Mouse (Mus musculus) neural tube, embryonic 15.5 days (tissue): ENCODE measurements around the gene Setd7. TPM values are rescaled to one million over a fixed set of nuclear protein-coding genes. Genes with fewer than 3 reads are reported as not detected.
A peak's percentile ranks its signal among the peaks of the same experiment; 100 is the strongest.
"Not testable (repeated sequence)": the region's sequence is repeated elsewhere in the genome, so short reads cannot be mapped to it uniquely, and the experiment has no call there.

Source experiments
- ATAC-seq: fragments of 200-750 bp; cut with Nextera tagmentation; 2 replicates; pipeline ENCODE4 v1.8.0; 2017; ENCODE audit warnings: mild to moderate bottlenecking, moderate TSS enrichment, moderate library complexity; ENCODE audit not compliant: low FRiP score
- H3K27ac ChIP-seq: fragments of 300-500 bp; sonication (generic); replicated peaks from 2 replicates; pipeline ENCODE4 v1.5.1; 2015; ENCODE audit warnings: mild to moderate bottlenecking, inconsistent platforms
- H3K27me3 ChIP-seq: fragments of 300-500 bp; sonication (generic); replicated peaks from 2 replicates; pipeline ENCODE4 v1.6.1; 2015; ENCODE audit warnings: inconsistent platforms
- H3K36me3 ChIP-seq: fragments of 300-500 bp; sonication (generic); 2 replicates; pipeline ENCODE4 v1.6.1; 2015; ENCODE audit warnings: inconsistent platforms
- H3K4me1 ChIP-seq: fragments of 300-500 bp; sonication (generic); 2 replicates; pipeline ENCODE4 v1.6.1; 2015; ENCODE audit warnings: inconsistent platforms
- H3K4me2 ChIP-seq: fragments of 300-500 bp; sonication (generic); 2 replicates; pipeline ENCODE4 v1.6.1; 2015; ENCODE audit warnings: inconsistent platforms, mild to moderate bottlenecking, moderate library complexity
- H3K4me3 ChIP-seq: fragments of 300-500 bp; sonication (generic); replicated peaks from 2 replicates; pipeline ENCODE4 v1.5.1; 2015; ENCODE audit warnings: mild to moderate bottlenecking, inconsistent platforms
- H3K9ac ChIP-seq: fragments of 300-500 bp; sonication (generic); replicated peaks from 2 replicates; pipeline ENCODE4 v1.6.1; 2015; ENCODE audit warnings: mild to moderate bottlenecking, inconsistent platforms
- H3K9me3 ChIP-seq: fragments of 300-500 bp; sonication (generic); replicated peaks from 2 replicates; pipeline ENCODE4 v1.6.1; 2016; ENCODE audit warnings: inconsistent platforms
- WGBS: fragments of 180-500 bp; shearing (Covaris S2); methylation state at CpG from one replicate; pipeline ENCODE4 v1.1.7; 2015; ENCODE audit warnings: mixed read lengths; 5-methylcytosine and 5-hydroxymethylcytosine counted together
- polyA plus RNA-seq: library from polyadenylated mRNA; unstranded; fragments of >200 nt; fragmentation: Nextera tagmentation; extraction: Ambion mirVana; gene quantifications from 2 replicates; pipeline ENCODE4 v1.2.1, GENCODE M21; 2015

Setd7 gene
- polyA plus RNA-seq, 1 experiment from 2014 or later = 4.2 TPM

- no peaks in the 10 kb centered on the region for H3K27me3 ChIP-seq
- peak overlapping the region; percentile 37 for H3K4me2 ChIP-seq
- H3K9ac ChIP-seq = no peak overlapping the region
- H3K27ac ChIP-seq = peak overlapping the region; percentile 41; the same call in 1 of the 2 replicates
- 20% methylated on average over 18 of the region's 18 CpGs for WGBS
- no peaks in the 10 kb centered on the region for H3K9me3 ChIP-seq
- peaks cover 16% of the 10 kb centered on the region for H3K4me1 ChIP-seq
- ATAC-seq = peak; percentile 79; the same call in 1 of the 2 replicates
- H3K36me3 ChIP-seq = no peaks in the 10 kb centered on the region
- no peak overlapping the region for H3K4me3 ChIP-seq
Observed at GRCm38 (mm10) chr3:51583574-51584391, 23.1 kb upstream of the Setd7 start.

- H3K27ac ChIP-seq, H3K4me3 ChIP-seq, H3K9ac ChIP-seq, H3K36me3 ChIP-seq, H3K27me3 ChIP-seq, H3K4me2 ChIP-seq, H3K4me1 ChIP-seq, H3K9me3 ChIP-seq, ATAC-seq: not testable (repeated sequence)
- 86% methylated on average over 4 of the region's 4 CpGs for WGBS
Observed at GRCm38 (mm10) chr3:51579243-51579642, 18.6 kb upstream of the Setd7 start.

DNA sequence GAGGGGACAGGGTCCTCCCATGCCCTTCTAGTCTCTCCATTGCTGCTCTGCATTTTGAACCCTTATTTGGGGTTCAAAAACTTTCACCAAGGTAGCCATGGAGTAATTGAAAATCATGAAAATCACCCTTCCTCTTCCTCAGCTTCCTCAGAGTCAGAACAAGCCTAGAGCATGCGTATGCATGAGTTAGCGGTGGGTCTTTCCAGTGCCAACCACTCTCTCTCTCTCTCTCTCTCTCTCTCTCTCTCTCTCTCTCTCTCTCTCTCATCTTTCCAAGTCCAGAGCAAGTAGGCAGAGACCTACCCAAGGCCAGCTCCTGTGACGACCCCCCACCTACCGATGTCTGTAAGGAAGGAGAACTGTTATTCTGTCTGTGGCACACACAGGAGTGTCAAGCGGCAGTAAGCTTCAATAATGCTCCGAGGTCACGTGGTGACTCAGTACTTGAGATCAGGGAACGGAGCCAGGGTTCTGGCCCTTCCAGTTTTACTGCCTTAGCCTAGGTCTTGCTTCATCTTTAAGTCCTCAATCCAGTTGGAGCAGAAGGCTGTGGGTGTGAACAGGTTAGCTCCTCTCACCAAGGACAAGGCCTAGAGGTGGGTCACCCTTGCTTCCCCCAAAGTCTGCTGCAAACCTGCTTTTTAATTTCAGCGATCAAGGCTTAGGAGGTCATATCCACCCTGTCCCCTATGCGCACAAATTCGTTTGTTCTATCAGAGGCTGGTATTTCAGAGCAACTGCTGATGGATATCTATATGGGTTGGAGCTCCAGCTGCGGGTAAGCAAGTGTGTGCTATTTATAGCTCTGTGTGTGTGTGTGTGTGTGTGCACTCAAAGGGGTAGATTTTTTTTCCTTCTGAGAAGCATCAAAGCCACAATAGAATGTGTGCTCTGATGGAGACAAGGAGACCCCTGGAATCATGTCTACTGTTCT lies 17.4 kb upstream of the Setd7 start:
- Histone ChIP-seq H3K4me3 (no peak overlapping the region), H3K27ac (no peak overlapping the region), H3K27me3 (no peaks in the 10 kb centered on the region), H3K9ac (no peak overlapping the region), H3K36me3 (no peaks in the 10 kb centered on the region), H3K9me3 (no peaks in the 10 kb centered on the region), H3K4me1 (no peaks in the 10 kb centered on the region; the same call in none of the 2 replicates), H3K4me2 (no peak overlapping the region)
- 86% methylated on average over 12 of the region's 12 CpGs for WGBS
- no peak for ATAC-seq

DNA sequence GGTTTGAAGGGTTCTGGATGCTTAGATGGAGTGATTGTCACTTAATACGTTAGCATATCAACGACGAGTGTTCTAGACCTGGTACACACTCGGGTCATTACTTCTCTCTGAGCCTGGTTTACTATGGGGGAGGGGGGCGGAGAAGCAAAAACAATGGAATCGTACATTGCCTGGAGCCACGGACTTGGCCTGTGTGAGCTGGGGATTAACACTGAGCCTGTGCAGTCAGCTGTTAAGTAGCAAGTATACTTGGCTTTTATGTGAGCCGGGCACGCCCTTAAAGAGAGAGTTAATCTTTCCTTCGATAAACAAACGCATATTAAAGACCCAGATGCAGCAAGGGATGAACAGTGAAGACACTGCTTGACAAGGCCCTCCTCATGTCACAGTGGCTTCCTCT lies 16.7 kb upstream of the Setd7 start:
- ATAC-seq = no peak
- no peak overlapping the region for H3K4me3 ChIP-seq
- no peaks in the 10 kb centered on the region; the same call in 1 of the 2 replicates for H3K4me1 ChIP-seq
- H3K27me3 ChIP-seq = no peaks in the 10 kb centered on the region
- H3K36me3 ChIP-seq = no peaks in the 10 kb centered on the region
- H3K27ac ChIP-seq = no peak overlapping the region
- no peak overlapping the region for H3K4me2 ChIP-seq
- no peak overlapping the region for H3K9ac ChIP-seq
- 55% methylated on average over 11 of the region's 11 CpGs for WGBS
- no peaks in the 10 kb centered on the region for H3K9me3 ChIP-seq

- H3K9ac ChIP-seq = no peak overlapping the region
- H3K4me3 ChIP-seq = no peak overlapping the region
- H3K9me3 ChIP-seq = no peaks in the 10 kb centered on the region
- H3K4me2 ChIP-seq = no peak overlapping the region
- H3K4me1 ChIP-seq = no peaks in the 10 kb centered on the region; the same call in 1 of the 2 replicates
- 83% methylated on average over 9 of the region's 9 CpGs for WGBS
- H3K27me3 ChIP-seq = no peaks in the 10 kb centered on the region
- no peak for ATAC-seq
- no peak overlapping the region for H3K27ac ChIP-seq
- H3K36me3 ChIP-seq = no peaks in the 10 kb centered on the region
Observed at GRCm38 (mm10) chr3:51573915-51574314, 13.2 kb upstream of the Setd7 start.

GRCm38 (mm10) chr3:51570200-51570599 lies 9.5 kb upstream of the Setd7 start:
- no peak overlapping the region for H3K9ac ChIP-seq
- WGBS = 94% methylated on average over 4 of the region's 4 CpGs
- H3K4me1 ChIP-seq = no peaks in the 10 kb centered on the region
- H3K36me3 ChIP-seq = no peaks in the 10 kb centered on the region
- no peak overlapping the region for H3K4me2 ChIP-seq
- ATAC-seq = no peak
- no peaks in the 10 kb centered on the region for H3K9me3 ChIP-seq
- H3K27ac ChIP-seq = no peak overlapping the region
- H3K27me3 ChIP-seq = no peaks in the 10 kb centered on the region
- H3K4me3 ChIP-seq = no peak overlapping the region

GRCm38 (mm10) chr3:51561993-51562385 lies 1.3 kb upstream of the Setd7 start:
- ATAC-seq = no peak
- H3K27me3 ChIP-seq = no peaks in the 10 kb centered on the region
- WGBS = 53% methylated on average over 6 of the region's 6 CpGs
- H3K27ac ChIP-seq = peak overlapping the region; percentile 93; the same call in 1 of the 2 replicates
- H3K9me3 ChIP-seq = no peaks in the 10 kb centered on the region
- no peak overlapping the region for H3K9ac ChIP-seq
- peak overlapping the region; percentile 69 for H3K4me3 ChIP-seq
- H3K36me3 ChIP-seq = no peaks in the 10 kb centered on the region
- peak overlapping the region; percentile 97 for H3K4me2 ChIP-seq
- H3K4me1 ChIP-seq = peaks cover 29% of the 10 kb centered on the region

- Histone ChIP-seq H3K4me2 (peak overlapping the region; percentile 97), H3K27ac (peak overlapping the region; percentile 93), H3K9me3 (no peaks in the 10 kb centered on the region), H3K9ac (peak overlapping the region; percentile 91), H3K27me3 (no peaks in the 10 kb centered on the region), H3K4me1 (peaks cover 29% of the 10 kb centered on the region), H3K36me3 (no peaks in the 10 kb centered on the region), H3K4me3 (peak overlapping the region; percentile 69)
- ATAC-seq = peak; percentile 50
- WGBS = under 1% methylated on average over 32 of the region's 32 CpGs
Observed at GRCm38 (mm10) chr3:51561109-51561992, 672 bp upstream of the Setd7 start.

GRCm38 (mm10) chr3:51559594-51560450 lies 857 bp downstream of the Setd7 start:
- WGBS = under 1% methylated on average over 77 of the region's 80 CpGs
- Histone ChIP-seq H3K4me2 (peak overlapping the region; percentile 97), H3K9ac (peak overlapping the region; percentile 91), H3K27me3 (no peaks in the 10 kb centered on the region), H3K4me3 (peak overlapping the region; percentile 69), H3K36me3 (no peaks in the 10 kb centered on the region), H3K27ac (peak overlapping the region; percentile 93), H3K9me3 (no peaks in the 10 kb centered on the region), H3K4me1 (peaks cover 32% of the 10 kb centered on the region)
- peak; percentile 75 for ATAC-seq

- no peak for ATAC-seq
- no peaks in the 10 kb centered on the region for H3K36me3 ChIP-seq
- H3K4me2 ChIP-seq = no peak overlapping the region
- no peak overlapping the region for H3K27ac ChIP-seq
- no peaks in the 10 kb centered on the region for H3K9me3 ChIP-seq
- no peak overlapping the region for H3K4me3 ChIP-seq
- H3K27me3 ChIP-seq = no peaks in the 10 kb centered on the region
- H3K4me1 ChIP-seq = peaks cover 40% of the 10 kb centered on the region
- no peak overlapping the region for H3K9ac ChIP-seq
- WGBS = 84% methylated on average over 8 of the region's 8 CpGs
Observed at GRCm38 (mm10) chr3:51555583-51555982, 5.1 kb downstream of the Setd7 start.
